Mouse (Mus musculus) liver, embryonic 14.5 days (tissue): Measurements from ENCODE around the gene Tmed8.

Experiments
- CTCF ChIP-seq: IDR thresholded peaks from 2 replicates; pipeline ENCODE4 v1.5.1; 2016; ENCODE audit warnings: antibody characterized with exemption, low read depth, control low read depth
- EP300 ChIP-seq: IDR thresholded peaks from 2 replicates; pipeline ENCODE4 v1.6.1; 2016; ENCODE audit warnings: antibody characterized with exemption, low read depth

DNA sequence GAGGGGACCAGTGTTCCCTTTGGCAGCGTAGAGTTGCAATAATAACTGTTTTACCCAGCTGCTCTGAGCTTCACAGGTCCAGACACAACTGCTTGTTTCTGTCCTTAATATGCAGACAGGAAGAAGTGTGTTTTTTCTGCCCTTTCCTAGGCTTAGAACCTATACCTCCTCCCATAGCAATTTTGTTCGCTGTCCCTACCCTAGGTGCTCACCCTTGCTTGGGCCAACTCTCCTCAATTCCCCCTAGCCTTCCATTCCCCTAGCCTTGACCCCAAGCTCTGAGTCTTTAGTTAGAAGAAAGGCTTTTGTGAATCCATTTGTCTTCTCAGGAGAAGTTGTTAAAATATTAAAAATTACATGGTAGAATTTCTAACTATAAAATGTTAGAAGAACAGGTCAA is 61.5 kb downstream of the Tmed8 start:
- TF ChIP-seq CTCF (no peak), EP300 (no peak)
